Mouse (Mus musculus) spleen, adult 2 months (tissue): ENCODE data around the gene Plin2. TPM values are rescaled to one million over a fixed set of nuclear protein-coding genes. Genes with fewer than 3 reads are reported as not detected.
"Not testable (repeated sequence)": the region's sequence is repeated elsewhere in the genome, so short reads cannot be mapped to it uniquely, and the experiment has no call there.

Source experiments
- DNase-seq, 2 experiments: peaks; one replicate each; pipeline versions ENCODE4 v3.0.0 to v3.0.0-alpha.2; 2012 to 2021; ENCODE audit warnings: low spot score in 2 of 2, low read depth in 1 of 2
- H3K27ac ChIP-seq: fragments of 200-500 bp; 2 replicates; pipeline ENCODE4 v1.5.1; 2012; ENCODE audit warnings: low read length, inconsistent platforms; ENCODE audit not compliant: insufficient read depth
- H3K27me3 ChIP-seq: fragments of 200-500 bp; 2 replicates; pipeline ENCODE4 v1.6.1; 2012; ENCODE audit warnings: mild to moderate bottlenecking, moderate library complexity, low read length, inconsistent platforms; ENCODE audit not compliant: control insufficient read depth, insufficient read depth
- H3K36me3 ChIP-seq: fragments of 200-500 bp; 2 replicates; pipeline ENCODE4 v1.6.1; 2012; ENCODE audit warnings: mild to moderate bottlenecking, low read length, inconsistent platforms; ENCODE audit not compliant: control insufficient read depth, insufficient read depth
- H3K4me1 ChIP-seq: fragments of 200-500 bp; 2 replicates; pipeline ENCODE4 v1.6.1; 2011; ENCODE audit warnings: inconsistent platforms; ENCODE audit not compliant: control insufficient read depth, insufficient read depth, insufficient read length
- H3K4me3 ChIP-seq: fragments of 200-500 bp; 2 replicates; pipeline ENCODE4 v1.5.1; 2011; ENCODE audit warnings: mild to moderate bottlenecking, inconsistent platforms; ENCODE audit not compliant: insufficient read depth, insufficient read length; ENCODE audit errors: extremely low read depth
- CTCF ChIP-seq: fragments of 200-500 bp; IDR thresholded peaks from 2 replicates; pipeline ENCODE4 v1.5.1; 2011; ENCODE audit warnings: mild to moderate bottlenecking, inconsistent platforms; ENCODE audit not compliant: insufficient read depth, insufficient read length, insufficient replicate concordance; ENCODE audit errors: extremely low read depth
- POLR2A ChIP-seq: fragments of 200-500 bp; IDR thresholded peaks from 2 replicates; pipeline ENCODE4 v1.6.1; 2011; ENCODE audit warnings: low read depth, low read length, inconsistent platforms
- WGBS: fragments of 180-500 bp; shearing (Covaris S2); methylation state at CpG from one replicate; pipeline ENCODE4 v1.1.7; 2018; 5-methylcytosine and 5-hydroxymethylcytosine counted together
- polyA plus RNA-seq: library from polyadenylated mRNA; depleted of rRNA; stranded (reverse); fragments of >200 nt; gene quantifications from 2 replicates; pipeline ENCODE4 v1.2.3, GENCODE M21; 2012

Plin2 gene
- polyA plus RNA-seq, 1 experiment = 40.5 TPM

DNA sequence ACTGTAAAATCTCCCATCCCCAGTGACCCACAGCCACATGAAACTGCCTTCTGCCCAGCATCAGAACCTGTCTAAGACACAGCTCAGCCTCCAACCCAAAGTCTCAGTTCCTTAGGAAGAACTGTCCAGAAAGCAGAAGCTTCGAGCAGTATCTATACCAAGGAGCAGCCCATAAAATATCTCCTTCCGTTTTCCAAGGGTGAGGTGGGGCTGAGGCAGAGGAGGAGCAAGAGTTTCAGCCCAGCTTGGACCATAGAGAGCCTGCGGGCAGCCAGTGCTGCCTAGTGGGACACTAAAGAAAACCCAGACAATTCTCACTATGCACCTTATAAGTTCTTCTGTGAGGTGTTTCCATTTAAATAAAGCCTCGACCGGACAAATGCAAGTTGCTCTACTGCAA is 37.3 kb downstream of the Plin2 start:
- not testable (repeated sequence) for H3K4me1 ChIP-seq, H3K36me3 ChIP-seq, H3K27me3 ChIP-seq, H3K4me3 ChIP-seq, DNase-seq, H3K27ac ChIP-seq
- WGBS = 67% methylated on average over 5 of the region's 5 CpGs

DNA sequence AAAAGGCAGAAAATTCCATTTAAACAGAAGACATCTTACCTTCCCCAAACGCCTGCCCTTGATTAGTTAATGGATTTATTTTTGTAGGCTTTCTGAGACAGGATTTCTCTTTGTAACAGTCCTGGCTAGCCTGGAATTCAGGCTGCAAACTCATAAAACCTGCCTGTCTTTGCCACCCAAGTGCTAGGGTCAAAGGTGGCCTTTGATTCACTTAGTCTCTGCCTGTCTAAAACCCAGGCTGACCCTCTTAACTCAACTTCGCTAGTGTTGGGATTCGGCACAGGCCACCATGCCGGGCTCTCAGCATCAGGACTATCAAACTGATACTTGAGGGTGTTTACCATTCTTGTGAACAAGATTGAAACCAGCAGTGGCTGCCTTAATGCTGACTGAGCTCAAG is 38.0 kb downstream of the Plin2 start:
- no peak for DNase-seq
- H3K4me1 ChIP-seq = no peaks in the 10 kb centered on the region
- 87% methylated on average over 4 of the region's 4 CpGs for WGBS
- H3K27me3 ChIP-seq = no peaks in the 10 kb centered on the region
- H3K27ac ChIP-seq = no peak overlapping the region
- no peak overlapping the region for H3K4me3 ChIP-seq
- TF ChIP-seq CTCF (no peak), POLR2A (no peak)
- H3K36me3 ChIP-seq = no peaks in the 10 kb centered on the region

DNA sequence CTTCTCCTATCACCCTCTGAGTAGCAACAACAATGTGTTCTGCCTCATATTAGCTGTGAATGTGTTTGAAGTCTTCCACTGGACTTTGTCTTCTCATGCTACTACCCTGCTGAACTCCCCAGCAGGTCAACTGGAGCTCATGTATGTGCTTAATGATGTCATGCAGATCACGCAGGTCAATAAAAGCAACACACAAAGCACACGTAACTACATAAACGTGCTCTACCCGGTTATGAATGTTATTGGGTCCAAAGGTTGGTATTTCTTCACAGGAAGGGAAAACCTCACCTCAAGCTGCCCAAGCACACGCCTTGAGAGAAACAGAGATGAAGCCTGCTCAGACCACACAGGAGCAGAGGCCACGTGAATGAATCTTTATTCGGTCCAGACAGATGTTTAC is 43.4 kb downstream of the Plin2 start:
- not testable (repeated sequence) for H3K27ac ChIP-seq, H3K4me1 ChIP-seq, DNase-seq, H3K27me3 ChIP-seq, H3K36me3 ChIP-seq, H3K4me3 ChIP-seq
- WGBS = 92% methylated on average over 7 of the region's 7 CpGs

DNA sequence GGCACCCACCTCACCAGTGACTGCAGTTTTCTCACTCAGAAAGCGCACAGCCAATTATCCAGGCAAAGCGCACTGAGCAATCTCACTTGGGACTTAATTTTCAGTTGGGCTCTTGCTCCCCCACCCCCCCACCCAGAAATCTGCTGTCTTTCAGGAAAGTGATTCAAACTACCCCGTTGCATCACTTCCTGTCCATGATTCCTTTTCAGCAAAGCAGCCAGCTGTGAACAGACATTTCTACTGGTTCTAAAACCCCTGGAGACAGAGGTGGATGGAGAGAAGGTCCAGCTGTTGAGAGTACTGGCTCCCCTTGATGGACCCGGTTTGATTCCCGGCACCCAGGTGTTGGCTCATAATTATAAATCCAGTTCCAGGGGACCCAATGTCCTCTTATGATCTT is 44.4 kb downstream of the Plin2 start:
- 52% methylated on average over 5 of the region's 5 CpGs for WGBS
- H3K36me3 ChIP-seq = no peaks in the 10 kb centered on the region
- no peak overlapping the region for H3K27ac ChIP-seq
- H3K27me3 ChIP-seq = no peaks in the 10 kb centered on the region
- TF ChIP-seq POLR2A (no peak), CTCF (no peak)
- no peaks in the 10 kb centered on the region for H3K4me1 ChIP-seq
- no peak for DNase-seq
- H3K4me3 ChIP-seq = no peak overlapping the region

DNA sequence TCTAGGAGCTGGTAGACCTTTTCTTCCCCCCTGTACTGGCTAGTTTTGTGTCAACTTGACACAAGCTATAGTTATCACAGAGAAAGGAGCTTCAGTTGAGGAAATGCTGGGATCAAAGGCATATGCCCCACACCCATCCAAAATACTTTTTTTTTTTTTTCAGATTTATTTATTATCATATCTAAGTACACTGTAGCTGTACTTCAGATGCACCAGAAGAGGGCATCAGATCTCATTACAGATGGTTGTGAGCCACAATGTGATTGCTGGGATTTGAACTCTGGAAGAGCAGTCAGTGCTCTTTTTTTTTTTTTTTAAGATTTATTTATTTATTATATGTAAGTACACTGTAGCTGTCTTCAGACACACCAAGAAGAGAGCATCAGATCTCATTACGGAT is 47.3 kb downstream of the Plin2 start:
- H3K4me3 ChIP-seq, H3K36me3 ChIP-seq, H3K27ac ChIP-seq, H3K27me3 ChIP-seq, H3K4me1 ChIP-seq, DNase-seq: not testable (repeated sequence)
- WGBS = 79% methylated on average over 1 of the region's 1 CpGs

DNA sequence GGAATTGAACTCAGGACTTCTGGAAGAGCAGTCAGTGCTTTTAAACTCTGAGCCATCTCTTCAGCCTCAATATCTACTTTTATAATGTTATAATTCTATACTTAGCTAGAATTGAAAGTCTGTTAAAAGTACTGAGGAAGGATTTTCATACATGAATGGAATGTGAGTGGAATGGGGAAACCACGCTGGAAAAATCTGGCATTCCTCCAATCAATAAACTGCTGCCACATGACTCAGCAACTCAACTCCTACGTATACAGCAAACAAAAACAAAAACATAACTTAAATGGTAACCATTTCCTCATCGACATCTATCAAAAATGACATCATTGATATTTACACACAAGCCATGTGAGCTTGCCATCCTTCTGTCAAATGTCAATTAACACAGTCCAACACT is 47.7 kb downstream of the Plin2 start:
- no peak for TF ChIP-seq CTCF
- no peak for TF ChIP-seq POLR2A
- Histone ChIP-seq H3K36me3 (no peaks in the 10 kb centered on the region), H3K27ac (no peak overlapping the region), H3K4me1 (no peaks in the 10 kb centered on the region), H3K27me3 (no peaks in the 10 kb centered on the region), H3K4me3 (no peak overlapping the region)
- 71% methylated on average over 3 of the region's 3 CpGs for WGBS
- DNase-seq = no peak

DNA sequence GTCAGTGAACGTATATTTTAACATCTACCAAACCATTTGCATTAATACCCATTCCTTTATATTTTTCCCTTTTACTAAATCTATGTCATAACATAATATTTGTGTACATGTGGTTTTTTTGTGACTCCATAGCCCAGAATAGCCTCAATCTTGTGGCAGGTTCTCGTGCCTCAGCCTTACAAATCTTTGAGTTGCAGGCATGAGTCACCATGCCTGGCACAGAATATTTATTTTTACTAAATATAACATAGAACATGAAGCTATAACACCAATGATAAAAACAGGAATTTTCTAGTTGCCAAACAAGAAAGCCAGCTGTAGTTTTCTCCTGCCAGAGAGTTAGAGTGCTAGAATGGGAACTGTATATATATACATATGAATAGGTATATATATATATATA is 49.4 kb downstream of the Plin2 start:
- Histone ChIP-seq H3K27me3 (no peaks in the 10 kb centered on the region), H3K36me3 (no peaks in the 10 kb centered on the region), H3K4me3 (no peak overlapping the region), H3K4me1 (no peaks in the 10 kb centered on the region), H3K27ac (no peak overlapping the region)
- no peak for DNase-seq
- no peak for TF ChIP-seq POLR2A
- TF ChIP-seq CTCF = no peak
- WGBS = 64% methylated on average over 2 of the region's 2 CpGs

DNA sequence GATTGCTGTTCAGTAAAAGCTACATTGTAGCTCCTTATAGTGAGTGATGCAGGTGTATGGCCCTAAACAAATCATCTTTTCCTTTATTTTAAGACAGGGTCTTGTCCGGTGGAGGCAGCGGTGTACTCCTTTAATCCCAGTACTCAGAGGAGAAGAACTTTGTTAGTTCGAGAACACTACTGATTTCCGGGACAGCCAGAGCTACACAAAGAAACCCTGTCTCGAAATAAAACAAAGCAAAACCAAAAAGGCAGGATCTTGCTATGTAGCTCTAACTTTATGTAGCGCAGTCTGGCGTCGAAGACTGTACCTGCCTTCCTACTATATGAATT is 57.6 kb downstream of the Plin2 start:
- WGBS = 36% methylated on average over 8 of the region's 8 CpGs
- TF ChIP-seq CTCF (no peak), POLR2A (0 out of 2 replicates have a peak, but pooled peaks have one; percentile 9)
- Histone ChIP-seq H3K27me3 (no peaks in the 10 kb centered on the region), H3K4me1 (no peaks in the 10 kb centered on the region), H3K4me3 (peak overlapping the region; percentile 53), H3K27ac (peak overlapping the region; percentile 77; the same call in 1 of the 2 replicates), H3K36me3 (no peaks in the 10 kb centered on the region; the same call in 1 of the 2 replicates)
- no peak for DNase-seq
